Mouse (Mus musculus) liver (tissue): ENCODE measurements around the gene 9230102O04Rik.

Source experiments
- DNase-seq: peaks from one replicate; pipeline ENCODE4 v3.0.0-alpha.2; 2020; ENCODE audit warnings: mixed read lengths

9230102O04Rik gene

DNA sequence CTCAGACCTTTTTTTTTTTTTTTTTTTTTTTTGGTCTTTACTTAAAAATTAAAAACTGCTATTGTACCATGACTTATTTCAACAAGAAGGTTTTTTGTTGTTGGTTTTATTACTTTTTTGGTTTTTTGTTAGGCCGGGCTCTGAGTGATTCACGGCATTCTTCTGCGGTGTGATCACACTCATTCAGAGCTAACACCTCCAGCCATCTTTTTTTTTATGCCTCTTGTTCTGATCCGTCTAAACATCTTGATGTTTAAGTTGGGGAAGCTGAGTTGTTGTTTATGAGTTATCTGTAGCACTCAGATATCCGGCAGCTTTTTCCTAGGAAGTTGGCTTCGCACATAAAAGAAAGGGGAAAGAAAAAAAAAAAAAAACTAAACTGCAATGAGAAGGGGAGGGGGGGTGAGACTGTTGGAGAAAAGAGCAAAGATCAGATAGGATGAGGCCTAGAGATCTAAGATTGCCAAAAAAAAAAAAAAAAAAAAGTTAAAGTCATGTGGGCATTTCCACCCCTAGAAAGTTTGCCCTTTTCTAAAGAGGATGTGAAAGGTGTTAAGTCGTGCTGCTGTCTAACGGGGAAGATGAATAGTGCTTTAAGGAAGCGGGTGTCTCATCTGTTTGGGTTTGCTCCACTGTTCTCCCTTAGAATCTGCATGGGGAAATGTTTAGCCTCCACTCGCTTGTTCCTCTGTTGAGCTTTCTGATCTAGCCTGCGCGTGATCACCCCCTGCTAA lies 22.1 kb downstream of the 9230102O04Rik start:
- DNase-seq = no peak

DNA sequence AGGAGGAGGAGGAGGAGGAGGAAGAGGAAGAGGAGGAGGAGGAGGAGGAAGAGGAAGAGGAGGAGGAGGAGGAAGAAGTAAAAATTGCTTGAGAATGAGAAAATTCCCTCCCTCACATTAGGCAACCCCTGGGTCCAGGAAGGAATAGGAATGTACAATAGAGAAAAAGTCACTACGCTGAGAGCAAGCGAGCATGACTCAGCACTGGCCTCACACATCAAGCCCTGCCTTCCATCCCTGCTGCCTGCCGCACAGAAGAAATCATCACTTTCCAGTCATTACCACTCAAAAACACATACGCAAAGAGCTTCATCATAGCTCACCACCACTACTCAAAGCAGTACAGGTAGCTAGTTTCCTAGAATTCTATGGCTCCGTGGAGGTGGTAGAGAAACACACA lies 28.6 kb downstream of the 9230102O04Rik start:
- DNase-seq = no peak

DNA sequence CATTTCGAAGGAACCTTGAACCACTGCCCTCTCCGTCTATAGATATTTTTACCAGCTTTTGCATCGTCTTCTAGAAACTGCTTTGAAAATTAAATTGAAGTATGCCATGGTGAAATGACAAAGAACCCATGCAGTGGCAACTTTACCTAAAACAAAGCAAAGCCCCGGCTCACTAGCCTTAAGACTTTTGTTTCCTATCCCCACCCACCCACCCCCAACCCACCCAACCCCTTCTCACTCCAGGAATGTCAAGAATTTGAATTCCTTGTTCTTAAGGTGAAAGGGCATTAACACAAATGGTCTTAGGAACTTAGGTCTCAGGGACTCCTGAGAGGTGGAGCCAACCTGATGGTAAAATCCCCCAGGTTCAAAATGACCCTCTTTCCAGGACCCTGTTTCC lies 33.5 kb downstream of the 9230102O04Rik start:
- no peak for DNase-seq

DNA sequence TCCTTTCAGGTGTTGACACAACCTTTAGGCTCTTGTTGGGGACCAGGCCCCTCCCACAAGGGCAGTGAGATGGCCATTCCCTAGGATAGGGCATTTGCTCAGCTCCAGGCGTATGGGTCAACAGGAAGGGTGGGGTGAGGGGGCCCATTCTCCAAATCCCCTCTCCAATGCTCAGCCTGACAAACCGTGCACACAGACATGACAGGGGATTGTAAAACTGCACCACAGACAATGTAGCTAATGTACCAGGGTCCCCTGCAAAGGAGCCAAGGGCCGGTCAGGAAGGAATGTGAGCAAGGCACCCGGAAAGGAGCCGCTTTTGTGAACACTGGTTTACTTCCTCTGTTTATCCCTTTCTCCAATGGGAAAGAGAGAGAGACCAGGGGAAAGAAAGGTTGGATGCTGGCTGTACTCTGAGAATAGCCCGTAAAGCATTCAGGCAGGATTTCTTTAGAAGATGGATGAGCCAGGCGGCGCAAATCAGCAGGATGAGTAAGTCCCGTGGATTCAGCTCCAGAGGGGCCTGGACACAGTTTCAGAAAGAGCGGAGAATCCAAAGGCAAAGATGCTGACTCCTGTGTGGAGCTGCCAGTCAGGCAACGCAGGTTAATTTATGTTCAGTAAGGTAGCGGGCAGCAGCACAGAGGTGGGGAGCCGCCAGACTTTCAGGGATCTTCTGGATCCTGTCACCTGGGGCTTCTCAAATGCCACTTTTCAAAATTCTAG lies 36.3 kb downstream of the 9230102O04Rik start:
- DNase-seq = no peak

- no peak for DNase-seq
Measured at GRCm38 (mm10) chr2:9835195-9835594, 54.1 kb downstream of the 9230102O04Rik start.

GRCm38 (mm10) chr2:9833712-9834111 lies 55.6 kb downstream of the 9230102O04Rik start:
- DNase-seq = no peak
